Mouse (Mus musculus): Measurements from ENCODE around the gene Golga4. TPM values are rescaled to one million over a fixed set of nuclear protein-coding genes. Genes with fewer than 3 reads are reported as not detected.

The Golga4 gene
- polyA plus RNA-seq, 1 experiment from 2014 or later = 51.3 TPM

- WGBS = 11% methylated on average over 36 of the region's 42 CpGs
- H3K4me1 ChIP-seq = peaks cover 16% of the 10 kb centered on the region
- ATAC-seq (replicated peaks) = peak; percentile 86
- peak within 1 kb of the TSS; percentile 89 for H3K4me2 ChIP-seq
- H3K4me3 ChIP-seq = peak within 1 kb of the TSS; percentile 73
- peaks cover 24% of the 10 kb centered on the region for H3K27me3 ChIP-seq (replicated peaks)
- peak within 1 kb of the TSS; percentile 61 for H3K9ac ChIP-seq
- H3K9me3 ChIP-seq = no peaks in the 10 kb centered on the region
- H3K36me3 ChIP-seq (replicated peaks) = no peaks in the 10 kb centered on the region
- H3K27ac ChIP-seq = no peak within 1 kb of the TSS
Measured at GRCm38 (mm10) chr9:118606148-118606816, 100.2 kb downstream of the Golga4 start, which contains the start of gene Itga9. Gene Itga9 (plus strand): TSS chr9:118606690.

GRCm38 (mm10) chr9:118606817-118607371 is 100.8 kb downstream of the Golga4 start:
- no peaks in the 10 kb centered on the region for H3K9me3 ChIP-seq
- WGBS = under 1% methylated on average over 67 of the region's 68 CpGs
- peak overlapping the region; percentile 73 for H3K4me3 ChIP-seq
- no peaks in the 10 kb centered on the region for H3K36me3 ChIP-seq (replicated peaks)
- peaks cover 19% of the 10 kb centered on the region for H3K4me1 ChIP-seq
- peak; percentile 66 for ATAC-seq (replicated peaks)
- peak overlapping the region; percentile 61 for H3K9ac ChIP-seq
- no peak overlapping the region for H3K27ac ChIP-seq
- peak overlapping the region; percentile 89 for H3K4me2 ChIP-seq
- H3K27me3 ChIP-seq (replicated peaks) = peaks cover 24% of the 10 kb centered on the region

- ATAC-seq (replicated peaks) = no peak
- H3K36me3 ChIP-seq (replicated peaks) = no peaks in the 10 kb centered on the region
- H3K4me3 ChIP-seq = peak overlapping the region; percentile 73; the same call in 1 of the 2 replicates
- peaks cover 24% of the 10 kb centered on the region for H3K27me3 ChIP-seq (replicated peaks)
- 42% methylated on average over 16 of the region's 16 CpGs for WGBS
- H3K4me1 ChIP-seq = peaks cover 19% of the 10 kb centered on the region
- no peaks in the 10 kb centered on the region for H3K9me3 ChIP-seq
- no peak overlapping the region for H3K9ac ChIP-seq
- peak overlapping the region; percentile 89; the same call in 1 of the 2 replicates for H3K4me2 ChIP-seq
- no peak overlapping the region for H3K27ac ChIP-seq
Measured at GRCm38 (mm10) chr9:118607701-118608401, 101.8 kb downstream of the Golga4 start.

- peaks cover 19% of the 10 kb centered on the region for H3K4me1 ChIP-seq
- no peaks in the 10 kb centered on the region for H3K9me3 ChIP-seq
- H3K9ac ChIP-seq = no peak overlapping the region
- no peak for ATAC-seq (replicated peaks)
- WGBS = 54% methylated on average over 4 of the region's 4 CpGs
- no peaks in the 10 kb centered on the region for H3K36me3 ChIP-seq (replicated peaks)
- H3K4me3 ChIP-seq = no peak overlapping the region
- H3K27me3 ChIP-seq (replicated peaks) = peaks cover 24% of the 10 kb centered on the region
- H3K4me2 ChIP-seq = no peak overlapping the region
- H3K27ac ChIP-seq = no peak overlapping the region
Measured at GRCm38 (mm10) chr9:118608556-118608955, 102.5 kb downstream of the Golga4 start.

GRCm38 (mm10) chr9:118610060-118610459 is 104.0 kb downstream of the Golga4 start:
- Histone ChIP-seq H3K36me3 (replicated peaks) (no peaks in the 10 kb centered on the region), H3K4me2 (no peak overlapping the region), H3K4me1 (peaks cover 19% of the 10 kb centered on the region), H3K27ac (no peak overlapping the region), H3K9me3 (no peaks in the 10 kb centered on the region), H3K27me3 (replicated peaks) (peaks cover 20% of the 10 kb centered on the region), H3K4me3 (no peak overlapping the region), H3K9ac (no peak overlapping the region)
- no peak for ATAC-seq (replicated peaks)
- 62% methylated on average over 10 of the region's 10 CpGs for WGBS

- 35% methylated on average over 14 of the region's 14 CpGs for WGBS
- peaks cover 18% of the 10 kb centered on the region for H3K4me1 ChIP-seq
- ATAC-seq (replicated peaks) = no peak
- no peaks in the 10 kb centered on the region for H3K9me3 ChIP-seq
- H3K4me2 ChIP-seq = peak overlapping the region; percentile 32
- no peaks in the 10 kb centered on the region for H3K36me3 ChIP-seq (replicated peaks)
- H3K9ac ChIP-seq = no peak overlapping the region
- no peak overlapping the region for H3K27ac ChIP-seq
- no peak overlapping the region for H3K4me3 ChIP-seq
- H3K27me3 ChIP-seq (replicated peaks) = peaks cover 16% of the 10 kb centered on the region
Measured at GRCm38 (mm10) chr9:118611111-118611541, 105.1 kb downstream of the Golga4 start.

- H3K27me3 ChIP-seq (replicated peaks) = peaks cover 13% of the 10 kb centered on the region
- H3K9ac ChIP-seq = no peak overlapping the region
- WGBS = 67% methylated on average over 20 of the region's 20 CpGs
- peak overlapping the region; percentile 0; the same call in 1 of the 2 replicates for H3K4me2 ChIP-seq
- no peak for ATAC-seq (replicated peaks)
- H3K4me1 ChIP-seq = peaks cover 9% of the 10 kb centered on the region
- no peaks in the 10 kb centered on the region for H3K36me3 ChIP-seq (replicated peaks)
- no peaks in the 10 kb centered on the region for H3K9me3 ChIP-seq
- H3K27ac ChIP-seq = no peak overlapping the region
- no peak overlapping the region for H3K4me3 ChIP-seq
Measured at GRCm38 (mm10) chr9:118611958-118612581, 106.0 kb downstream of the Golga4 start.

GRCm38 (mm10) chr9:118617237-118617636 is 111.2 kb downstream of the Golga4 start:
- WGBS = 84% methylated on average over 5 of the region's 5 CpGs
- Histone ChIP-seq H3K4me2 (no peak overlapping the region), H3K36me3 (replicated peaks) (no peaks in the 10 kb centered on the region), H3K9ac (no peak overlapping the region), H3K27ac (no peak overlapping the region), H3K4me1 (no peaks in the 10 kb centered on the region; the same call in 1 of the 2 replicates), H3K4me3 (no peak overlapping the region), H3K27me3 (replicated peaks) (no peaks in the 10 kb centered on the region), H3K9me3 (no peaks in the 10 kb centered on the region)
- ATAC-seq (replicated peaks) = no peak

GRCm38 (mm10) chr9:118618732-118619250 is 112.7 kb downstream of the Golga4 start:
- Histone ChIP-seq H3K36me3 (replicated peaks) (no peaks in the 10 kb centered on the region), H3K4me3 (no peak overlapping the region), H3K27ac (no peak overlapping the region), H3K27me3 (replicated peaks) (no peaks in the 10 kb centered on the region), H3K9ac (no peak overlapping the region), H3K4me2 (no peak overlapping the region), H3K4me1 (no peaks in the 10 kb centered on the region), H3K9me3 (no peaks in the 10 kb centered on the region)
- no peak for ATAC-seq (replicated peaks)
- 85% methylated on average over 3 of the region's 3 CpGs for WGBS

- Histone ChIP-seq H3K4me2 (no peak overlapping the region), H3K9ac (no peak overlapping the region), H3K27me3 (replicated peaks) (no peaks in the 10 kb centered on the region), H3K9me3 (no peaks in the 10 kb centered on the region), H3K4me3 (no peak overlapping the region), H3K27ac (no peak overlapping the region), H3K36me3 (replicated peaks) (no peaks in the 10 kb centered on the region), H3K4me1 (0 out of 2 replicates have a peak, but pooled peaks cover 6% of the 10 kb centered on the region)
- no peak for ATAC-seq (replicated peaks)
- WGBS = 56% methylated on average over 4 of the region's 4 CpGs
Measured at GRCm38 (mm10) chr9:118620807-118621206, 114.7 kb downstream of the Golga4 start.

GRCm38 (mm10) chr9:118621691-118622090 is 115.6 kb downstream of the Golga4 start:
- no peaks in the 10 kb centered on the region for H3K36me3 ChIP-seq (replicated peaks)
- H3K4me2 ChIP-seq = no peak overlapping the region
- H3K27ac ChIP-seq = no peak overlapping the region
- H3K9me3 ChIP-seq = no peaks in the 10 kb centered on the region
- no peak overlapping the region for H3K4me3 ChIP-seq
- 90% methylated on average over 6 of the region's 6 CpGs for WGBS
- H3K4me1 ChIP-seq = 0 out of 2 replicates have a peak, but pooled peaks cover 6% of the 10 kb centered on the region
- H3K9ac ChIP-seq = no peak overlapping the region
- H3K27me3 ChIP-seq (replicated peaks) = no peaks in the 10 kb centered on the region
- ATAC-seq (replicated peaks) = no peak

All from midbrain, embryonic 15.5 days (tissue).